Mouse (Mus musculus) brain, embryonic 14.5 days (tissue): ENCODE measurements at regions not wholly inside any gene's neighbourhood (a gene's known extent, or its start where the extent isn't known, plus 50 kb on each side); places are given as distances from the start of the nearest gene placed in this dataset.

Experiments used
- CTCF ChIP-seq: fragments of 200-500 bp; IDR thresholded peaks from 2 replicates; pipeline ENCODE4 v1.5.1; 2012; ENCODE audit warnings: inconsistent platforms, mild to moderate bottlenecking, moderate library complexity, borderline replicate concordance; ENCODE audit not compliant: insufficient read depth, insufficient read length; ENCODE audit errors: extremely low read depth
- POLR2A ChIP-seq: fragments of 200-500 bp; IDR thresholded peaks from 2 replicates; pipeline ENCODE4 v1.6.1; 2012; ENCODE audit warnings: mild to moderate bottlenecking, inconsistent platforms, borderline replicate concordance; ENCODE audit not compliant: poor library complexity, insufficient read depth, insufficient read length, severe bottlenecking; ENCODE audit errors: extremely low read depth

DNA sequence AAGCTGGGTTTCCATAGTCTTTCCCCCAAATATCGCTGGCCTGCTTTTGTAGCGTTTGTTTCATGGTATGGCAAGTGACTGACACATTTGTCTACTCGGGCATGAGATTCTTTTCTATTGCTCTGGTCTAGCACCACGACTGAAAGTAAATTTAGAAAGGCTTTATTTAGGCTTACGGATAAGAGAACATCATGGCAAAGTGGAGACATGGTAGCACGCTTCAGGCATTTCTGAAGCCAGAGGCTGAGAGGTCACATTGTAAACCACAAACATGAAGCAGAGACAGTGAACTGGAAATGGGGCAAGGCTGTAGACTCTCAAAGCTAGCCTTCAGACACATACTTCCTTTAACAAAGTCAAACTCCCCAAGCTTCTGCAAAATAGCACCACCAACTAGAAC lies 93.9 kb downstream of the Cmpk2 start:
- TF ChIP-seq CTCF (no peak), POLR2A (no peak)
